Mouse (Mus musculus): ENCODE measurements around the gene Gm44579.

Gene Gm44579

DNA sequence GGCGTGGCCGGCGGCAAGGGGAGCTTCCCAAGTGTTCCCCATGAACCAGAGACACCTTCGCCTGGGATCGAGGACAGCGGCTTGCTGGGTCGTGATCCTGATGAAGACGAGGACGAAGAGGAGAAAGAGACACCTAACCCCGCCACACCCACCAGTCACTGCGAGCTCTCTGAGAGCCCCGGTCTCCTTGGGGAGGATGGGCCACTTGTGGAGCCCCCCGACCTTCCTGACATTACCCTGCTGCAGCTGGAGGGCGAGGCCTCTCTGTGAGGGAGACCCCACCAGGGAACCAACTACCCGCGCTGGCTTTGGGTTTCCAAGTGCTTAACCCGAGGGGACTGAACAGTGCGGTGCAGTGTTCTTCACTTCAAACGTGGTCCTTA, 52.2 kb downstream of the Gm44579 start:
- no peak for DNase-seq (ENCODE audit: low read depth, low spot score)

DNA sequence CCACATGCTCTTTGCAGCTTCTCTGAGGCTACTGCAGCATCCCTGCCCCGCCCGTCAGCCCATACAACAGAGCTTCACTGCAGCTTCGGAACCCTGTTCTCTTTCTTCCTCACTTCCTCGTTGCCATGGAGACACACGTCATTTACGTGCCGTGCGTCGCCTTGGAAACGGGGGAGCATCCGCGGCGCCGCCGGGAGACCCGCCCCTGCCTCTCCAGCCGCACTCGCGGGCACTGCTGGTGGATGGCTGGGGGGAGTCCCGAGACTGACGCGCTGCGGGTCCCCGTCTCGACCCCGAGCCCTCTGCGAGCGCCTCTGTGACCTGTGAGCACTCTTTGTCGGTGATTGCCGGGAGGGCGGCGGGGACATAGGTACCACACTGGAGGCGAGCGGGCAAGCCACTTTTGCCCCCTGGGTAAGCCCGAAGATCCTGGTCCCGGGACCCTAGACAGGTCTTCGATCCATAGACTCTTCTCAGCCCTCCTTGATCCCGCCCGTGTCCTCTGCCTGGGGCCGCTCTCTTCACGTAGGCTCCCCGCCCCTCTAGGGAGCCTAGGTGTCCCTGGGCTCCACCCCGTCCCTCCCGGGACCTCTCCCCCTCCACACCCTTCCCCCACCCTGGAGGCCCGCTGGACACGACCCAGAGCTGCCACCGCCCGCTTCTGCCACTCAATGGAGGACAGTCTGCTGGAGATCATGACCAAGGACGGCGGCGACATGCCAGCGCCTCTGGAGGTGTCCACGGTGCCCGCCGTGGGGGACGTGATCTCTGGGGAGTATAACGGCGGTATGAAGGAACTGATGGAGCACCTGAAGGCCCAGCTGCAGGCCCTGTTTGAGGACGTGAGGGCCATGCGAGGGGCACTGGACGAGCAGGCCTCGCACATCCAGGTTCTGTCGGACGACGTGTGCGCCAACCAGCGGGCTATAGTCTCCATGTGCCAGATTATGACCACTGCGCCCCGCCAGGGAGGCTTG, 52.8 kb downstream of the Gm44579 start:
- DNase-seq (ENCODE audit: low read depth, low spot score): peak; percentile 86

DNA sequence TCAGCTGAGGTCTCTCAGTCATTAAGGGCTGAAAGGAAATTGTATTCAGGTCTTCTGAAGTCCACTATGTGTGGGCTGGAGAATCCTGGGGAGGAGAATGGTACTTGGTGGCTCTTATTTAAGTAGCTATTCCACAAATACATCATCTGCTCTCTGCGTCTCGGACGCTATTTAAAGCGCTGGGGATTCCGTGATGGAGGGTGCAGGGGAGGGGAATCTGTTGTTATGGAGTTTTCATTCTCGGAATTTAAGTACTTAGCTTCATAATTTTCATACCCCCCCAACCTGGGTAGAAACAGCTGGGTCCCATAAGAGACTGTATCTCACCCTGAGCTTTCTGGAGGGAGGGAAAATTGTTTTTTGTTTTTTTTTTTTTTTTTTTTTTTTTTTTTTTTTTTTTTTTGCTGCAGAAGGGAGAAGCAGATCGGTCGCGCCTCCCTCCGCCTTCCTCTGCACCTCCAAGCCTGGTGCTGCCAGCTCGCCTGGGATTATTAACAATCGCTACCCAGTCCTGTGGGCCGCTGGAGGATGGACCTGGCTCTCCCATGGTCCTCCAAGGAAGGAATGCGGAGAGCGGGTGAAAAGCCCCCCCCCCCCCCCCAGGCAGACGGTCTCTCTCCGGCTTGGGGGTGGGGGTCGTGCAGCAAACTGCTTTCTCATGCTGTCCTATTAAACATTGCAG, 53.7 kb downstream of the Gm44579 start, which contains the start of gene Ccdc184:
Gene Ccdc184, plus strand, starts transcription at position 196 of the 682 bp plus-strand sequence.
- DNase-seq (ENCODE audit: low read depth, low spot score): no peak

DNA sequence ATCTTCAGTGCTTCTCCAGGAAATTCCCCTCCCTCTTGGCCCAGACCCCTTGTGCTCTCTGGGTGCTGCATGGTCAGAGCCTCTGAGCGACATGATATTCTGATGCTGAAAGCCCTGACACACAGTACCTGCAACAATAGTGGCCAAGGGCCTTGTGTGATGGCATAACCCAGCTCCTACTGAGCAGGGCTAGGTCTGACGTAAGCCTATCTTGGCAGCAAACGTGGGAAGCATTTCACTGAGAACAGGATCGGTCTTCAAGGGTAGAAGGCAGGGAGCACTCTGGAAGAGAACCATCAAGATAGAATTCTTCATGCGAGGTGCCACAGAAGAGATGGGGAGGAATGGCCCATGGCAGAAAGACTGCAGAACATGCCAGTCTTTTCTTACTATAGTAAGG, 55.3 kb downstream of the Gm44579 start, which contains the start of gene Asb8:
Gene Asb8, minus strand, starts transcription at position 101 of the 400 bp plus-strand sequence.
- DNase-seq (ENCODE audit: low read depth, low spot score): no peak

DNA sequence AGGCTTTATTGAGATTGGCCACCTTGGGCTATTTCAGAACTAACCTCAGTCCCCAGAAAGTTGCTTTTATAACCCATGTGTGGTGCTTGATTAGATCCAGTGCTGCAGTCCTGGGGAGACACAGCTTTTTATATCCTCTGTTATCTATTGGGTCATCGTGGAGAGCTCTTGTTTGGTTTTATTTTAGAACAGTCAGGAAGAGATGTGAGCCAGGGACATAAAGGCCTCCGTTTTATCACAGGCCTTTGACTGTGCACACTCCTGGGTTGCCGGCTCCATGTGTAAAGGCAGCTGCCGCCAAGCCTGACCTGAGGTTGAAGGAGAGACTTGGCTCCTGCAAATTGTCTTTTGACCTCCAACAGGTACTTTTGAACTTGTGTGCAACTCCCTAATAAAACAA, 58.2 kb downstream of the Gm44579 start:
- no peak for DNase-seq (ENCODE audit: low read depth, low spot score)

DNA sequence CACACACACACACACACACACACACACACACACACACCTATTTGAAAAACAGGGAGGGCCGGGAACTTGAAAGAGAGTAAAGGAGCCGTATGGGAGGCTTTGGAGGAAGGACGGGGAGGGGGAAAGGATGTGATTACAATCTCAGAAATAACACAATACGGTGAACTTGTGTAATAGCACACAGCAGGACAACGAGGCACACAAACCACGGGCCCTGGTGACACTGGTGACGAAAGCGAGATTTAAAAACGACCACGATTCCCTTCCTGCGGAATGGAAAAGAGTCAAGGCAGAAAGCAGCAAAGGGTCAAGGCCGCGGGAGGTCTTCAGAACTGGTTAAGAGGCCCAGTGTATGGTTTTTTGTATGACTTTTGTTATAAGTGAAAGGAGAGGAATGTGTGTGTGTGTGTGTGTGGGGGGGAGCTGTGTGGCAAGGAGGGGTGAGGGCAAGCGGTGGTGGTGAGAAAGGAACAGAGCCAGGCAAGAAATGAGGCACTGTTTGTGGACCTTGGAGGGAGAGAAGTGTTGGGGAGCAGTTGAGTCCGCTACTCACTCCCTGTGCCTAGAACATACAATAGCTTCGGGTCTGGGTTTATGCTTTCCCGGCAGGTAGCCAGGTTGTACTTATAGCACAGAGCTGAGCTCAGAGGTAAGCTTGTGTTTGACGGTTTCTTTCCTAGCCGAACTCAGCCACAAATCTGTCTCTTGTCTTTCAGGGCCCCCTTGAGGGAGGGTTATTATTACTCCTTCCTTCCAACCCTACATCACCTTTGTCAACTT, 59.6 kb downstream of the Gm44579 start:
- DNase-seq (ENCODE audit: low read depth, low spot score): no peak

DNA sequence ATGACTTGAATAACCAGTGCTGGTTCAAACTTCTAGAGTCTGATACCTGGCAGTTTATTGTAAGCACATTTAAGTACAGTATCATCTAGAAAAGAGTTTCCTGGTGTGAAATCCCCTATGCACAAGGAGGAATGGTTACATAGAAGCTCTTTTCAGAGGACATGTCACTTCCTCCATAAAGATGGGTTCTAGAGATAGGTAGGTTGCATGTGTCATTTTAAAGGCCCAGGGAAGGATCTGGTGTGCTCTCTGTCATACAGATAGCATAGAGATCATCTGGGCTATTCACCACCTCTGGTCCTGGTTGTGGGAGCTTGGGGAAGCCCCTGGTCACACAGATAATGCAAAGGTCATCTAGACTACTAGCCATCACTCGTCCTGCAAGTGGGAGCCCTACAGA, 63.5 kb downstream of the Gm44579 start:
- no peak for DNase-seq (ENCODE audit: low read depth, low spot score)

DNA sequence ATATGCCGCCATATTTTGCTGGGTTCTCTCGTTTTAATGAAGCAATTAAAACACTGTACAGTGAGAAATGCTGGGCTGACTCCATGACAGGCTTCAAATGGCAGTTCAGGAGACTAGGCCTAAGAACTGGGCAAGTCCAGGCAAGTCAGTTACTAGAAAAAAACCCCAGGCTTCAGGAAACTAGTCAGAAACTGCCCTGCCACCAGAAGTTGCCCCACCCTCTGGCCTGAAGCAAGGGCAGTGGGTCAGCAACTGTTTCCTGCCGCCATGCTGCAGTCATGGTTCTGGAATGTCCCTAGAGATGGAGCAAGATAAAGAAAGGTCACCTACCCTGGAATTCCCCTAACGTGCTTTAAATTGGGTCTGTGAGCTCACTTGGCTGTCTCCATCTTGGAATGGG, 64.8 kb downstream of the Gm44579 start:
- no peak for DNase-seq (ENCODE audit: low read depth, low spot score)

DNA sequence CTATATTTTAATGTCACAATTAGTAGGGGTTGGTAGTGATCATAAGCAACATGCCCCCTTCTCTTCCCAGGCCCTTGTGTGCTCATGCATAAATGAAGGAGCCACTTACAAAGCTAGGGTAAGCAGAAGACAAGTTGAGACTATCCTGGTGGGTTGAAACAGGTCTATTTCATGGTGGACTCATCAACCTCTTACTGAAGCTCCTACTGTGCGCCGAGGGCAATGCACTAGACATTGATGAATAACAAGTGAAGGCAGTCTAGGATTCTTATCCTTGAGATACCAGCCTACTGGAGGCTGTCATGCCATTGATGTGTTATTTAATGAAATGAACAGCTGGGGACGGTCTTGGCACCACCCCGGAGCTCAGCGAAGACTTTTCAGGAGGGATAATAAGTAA, 65.5 kb downstream of the Gm44579 start:
- DNase-seq (ENCODE audit: low read depth, low spot score): no peak

DNA sequence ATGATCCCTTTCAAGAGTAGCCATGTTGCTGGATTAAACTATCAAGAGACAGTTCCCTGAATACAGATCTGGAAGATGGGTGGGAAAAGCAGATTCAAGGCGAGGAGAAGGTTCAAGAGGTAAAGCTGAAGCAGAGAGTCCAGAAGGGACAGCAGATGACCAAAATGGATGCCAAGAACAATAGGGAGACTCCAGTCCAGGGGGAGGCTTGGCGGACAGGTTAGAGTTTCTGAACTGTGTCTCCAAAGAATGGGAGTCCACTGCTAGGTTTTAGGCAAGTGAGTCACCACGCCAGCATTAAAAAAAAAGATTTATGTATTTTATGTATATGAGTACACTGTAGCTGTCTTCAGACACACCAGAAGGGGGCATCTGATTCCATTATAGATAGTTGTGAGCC, 66.1 kb downstream of the Gm44579 start:
- DNase-seq (ENCODE audit: low read depth, low spot score): no peak

DNA sequence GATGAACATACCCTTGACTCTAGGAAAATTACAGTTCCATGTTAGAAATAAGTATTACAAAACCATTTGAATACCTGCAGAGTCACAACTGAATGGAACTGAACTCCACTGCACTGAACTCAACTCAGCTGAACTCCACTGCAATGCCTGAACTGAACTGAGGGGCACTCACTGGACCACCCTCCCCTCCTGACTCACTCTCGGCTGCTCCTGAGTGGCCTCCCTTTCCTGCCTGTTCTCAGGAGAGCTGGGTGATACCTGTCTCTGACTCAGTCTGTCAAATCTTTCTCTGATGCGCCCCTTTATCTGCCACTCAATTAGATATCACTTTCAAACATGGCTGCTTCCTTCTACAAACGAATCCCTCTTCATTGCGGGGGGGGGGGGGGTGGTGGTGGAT, 66.6 kb downstream of the Gm44579 start:
- DNase-seq (ENCODE audit: low read depth, low spot score): no peak

DNA sequence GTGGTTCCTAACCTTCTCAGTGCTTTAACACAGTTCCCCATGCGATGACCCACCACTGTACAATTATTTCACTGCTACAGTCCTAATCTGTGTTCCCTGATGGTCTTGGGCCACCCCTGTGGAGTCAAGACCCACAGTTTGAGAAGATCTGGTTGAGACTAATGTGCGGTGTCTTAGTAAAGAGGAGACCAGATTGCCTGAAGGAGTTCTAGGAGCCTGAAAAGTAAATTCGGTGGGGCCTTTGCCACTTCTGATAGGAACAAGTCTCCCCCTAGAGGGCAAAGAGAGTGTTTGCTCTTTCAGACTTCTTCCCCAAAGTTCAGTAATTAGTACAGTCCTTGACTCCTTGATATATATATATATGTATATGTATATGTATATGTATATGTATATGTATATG, 67.2 kb downstream of the Gm44579 start:
- no peak for DNase-seq (ENCODE audit: low read depth, low spot score)

DNA sequence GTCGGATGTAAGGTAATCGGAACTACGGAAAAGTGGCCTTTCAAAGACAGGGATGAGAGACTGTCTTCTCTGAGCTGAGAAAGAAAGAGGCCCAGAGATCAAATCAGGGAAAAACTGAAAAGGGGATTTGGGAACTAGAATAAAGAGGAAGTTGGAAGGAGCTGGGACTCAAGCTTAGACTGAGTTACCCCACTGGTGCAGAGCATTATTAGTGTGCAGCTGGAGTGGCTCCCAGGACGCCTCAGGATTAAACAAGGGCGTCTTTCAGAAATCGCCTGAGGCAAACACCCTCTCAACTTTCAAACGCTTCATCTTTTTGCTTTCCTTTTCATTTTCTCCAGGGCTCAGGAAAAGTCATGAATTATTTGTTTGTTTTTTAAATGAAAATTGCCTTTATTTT, 67.9 kb downstream of the Gm44579 start:
- DNase-seq (ENCODE audit: low read depth, low spot score): no peak

DNA sequence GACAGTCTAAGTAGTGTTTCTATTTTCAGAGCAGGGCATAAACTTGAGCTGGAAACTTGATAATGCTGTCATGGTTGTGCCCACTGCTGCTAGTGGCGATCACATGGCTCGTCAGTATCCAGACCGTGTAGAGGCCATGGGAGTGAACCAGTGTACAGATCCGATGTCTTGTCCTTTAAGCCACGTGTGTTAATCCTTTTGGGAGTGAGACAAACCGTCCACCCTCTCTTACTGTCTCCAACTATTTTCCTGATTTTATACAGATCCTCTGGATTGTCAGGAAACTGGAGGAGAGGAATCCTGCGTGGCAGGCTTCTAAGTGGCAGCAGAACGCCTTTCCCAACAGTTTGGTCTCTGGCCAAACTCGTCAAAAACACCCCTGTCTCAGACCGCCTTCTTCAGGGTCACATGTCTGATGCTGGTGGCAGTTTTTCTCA, 71.6 kb downstream of the Gm44579 start:
- DNase-seq (ENCODE audit: low read depth, low spot score): no peak

DNA sequence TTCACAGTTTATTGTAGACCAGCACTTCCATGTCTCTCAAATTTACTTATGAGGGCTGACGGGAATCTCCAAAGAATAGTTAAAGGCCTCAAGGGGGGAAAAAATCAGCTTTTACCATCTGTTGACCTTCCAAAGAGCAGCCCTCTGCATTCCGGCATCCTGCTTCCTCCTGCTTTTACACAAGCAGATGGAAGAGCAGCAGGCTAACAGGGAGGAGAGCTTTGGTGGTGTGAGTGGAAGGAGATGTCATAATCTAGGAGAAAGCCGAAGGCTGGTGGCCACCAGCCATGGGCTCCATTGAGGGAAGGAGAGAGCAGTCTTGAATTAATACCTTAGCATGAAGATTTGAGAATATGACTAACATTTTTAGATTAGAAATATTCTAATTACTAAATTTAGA, 72.4 kb downstream of the Gm44579 start:
- DNase-seq (ENCODE audit: low read depth, low spot score): no peak

DNA sequence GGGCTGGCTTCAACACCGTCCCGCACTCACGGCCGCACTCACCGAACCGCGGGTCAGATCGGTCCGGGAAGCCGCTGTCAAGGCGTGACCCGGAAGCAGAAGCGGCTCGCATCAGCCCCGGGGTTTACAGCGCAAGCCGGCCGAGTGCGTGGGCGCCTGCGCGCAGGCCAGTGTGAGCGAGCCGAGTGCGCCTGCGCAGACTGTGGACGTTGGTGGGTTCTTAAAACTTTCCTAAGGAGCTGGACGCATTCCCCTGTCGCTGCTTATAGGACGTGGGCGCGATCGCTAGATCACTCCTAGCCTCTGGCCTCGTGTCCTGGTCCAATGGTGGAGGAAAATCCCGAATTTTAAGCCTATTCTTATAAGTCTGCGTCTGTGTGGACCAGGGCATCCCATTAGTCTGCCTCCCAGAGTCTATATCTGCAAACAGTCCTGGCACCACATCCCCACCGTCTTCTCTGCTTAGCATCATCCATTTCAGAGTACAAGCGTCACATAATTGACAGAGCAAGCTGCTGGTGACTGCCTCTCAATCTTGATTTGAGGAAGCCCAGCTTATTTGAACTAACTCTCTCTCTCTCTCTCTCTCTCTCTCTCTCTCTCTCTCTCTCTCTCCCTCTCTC, 75.1 kb downstream of the Gm44579 start:
- DNase-seq (ENCODE audit: low read depth, low spot score): peak; percentile 91

DNA sequence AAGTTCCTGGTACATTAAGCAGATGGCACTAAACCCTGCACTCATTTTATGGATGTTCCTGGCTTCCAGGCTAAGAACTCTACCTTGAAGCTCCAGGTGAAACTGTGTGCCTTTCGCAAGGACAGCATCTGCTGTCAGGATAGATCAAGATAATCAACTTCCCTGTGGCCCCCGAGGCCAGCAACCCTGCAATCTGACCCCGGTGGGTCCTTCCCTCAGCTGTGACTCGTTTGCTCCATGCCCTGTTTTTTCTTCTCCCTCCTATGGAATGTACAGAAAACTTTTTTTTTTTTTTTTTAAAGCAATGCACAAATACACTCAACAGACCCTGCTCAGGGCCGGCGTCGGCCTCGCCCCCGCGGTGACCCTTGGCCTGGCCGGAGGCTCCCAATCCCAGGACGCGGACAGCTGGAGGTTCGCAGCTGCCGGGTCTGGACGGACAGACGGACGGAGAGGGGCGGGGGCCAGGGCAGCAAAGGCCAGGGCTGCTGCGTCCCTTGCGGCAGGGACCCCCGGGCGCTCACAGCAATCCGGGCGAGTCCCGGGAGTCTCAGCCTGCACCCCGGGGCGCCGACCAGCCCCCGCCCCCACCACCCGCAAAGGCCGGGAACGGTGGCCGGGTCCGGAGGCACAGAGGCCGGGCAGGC, 75.8 kb downstream of the Gm44579 start:
- DNase-seq (ENCODE audit: low read depth, low spot score): no peak

DNA sequence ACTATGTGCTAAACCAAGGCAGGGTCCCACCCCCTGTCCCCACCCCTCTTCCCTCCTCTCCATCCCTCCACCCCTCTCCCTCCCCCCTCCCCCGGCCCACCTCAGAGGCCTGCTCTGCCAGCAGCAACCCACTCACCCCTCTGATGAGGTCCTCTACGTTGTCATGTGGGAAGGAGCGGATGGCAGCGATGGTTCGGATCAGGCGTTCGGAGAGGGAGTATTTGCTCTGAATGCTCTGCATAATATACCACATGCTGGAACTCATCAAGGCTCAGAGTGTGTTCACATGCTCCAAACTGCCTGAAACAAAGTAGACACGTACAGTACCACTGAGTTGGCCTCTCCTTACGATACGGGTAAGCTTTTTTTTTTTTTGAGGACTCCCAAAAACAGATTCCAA, 78.3 kb downstream of the Gm44579 start:
- DNase-seq (ENCODE audit: low read depth, low spot score): no peak

DNA sequence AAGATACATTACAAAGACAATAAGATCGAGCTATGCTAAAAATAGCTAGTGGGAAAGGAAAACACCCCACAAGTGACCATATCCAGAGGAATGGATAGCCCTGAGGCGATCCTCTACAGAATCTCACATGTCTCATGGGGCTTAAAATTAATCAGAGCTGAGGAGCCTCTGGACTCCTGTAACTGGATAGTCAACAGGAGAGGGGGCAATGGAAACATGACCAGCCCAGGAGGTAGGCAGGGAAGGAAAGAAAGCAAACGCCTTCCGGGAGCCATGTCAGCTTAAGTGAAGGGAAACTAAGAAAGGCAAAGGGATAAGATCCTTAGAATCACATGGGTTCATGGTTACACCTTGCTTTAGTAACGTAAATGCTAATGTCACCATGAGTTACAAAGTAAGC, 80.0 kb downstream of the Gm44579 start:
- DNase-seq (ENCODE audit: low read depth, low spot score): no peak

DNA sequence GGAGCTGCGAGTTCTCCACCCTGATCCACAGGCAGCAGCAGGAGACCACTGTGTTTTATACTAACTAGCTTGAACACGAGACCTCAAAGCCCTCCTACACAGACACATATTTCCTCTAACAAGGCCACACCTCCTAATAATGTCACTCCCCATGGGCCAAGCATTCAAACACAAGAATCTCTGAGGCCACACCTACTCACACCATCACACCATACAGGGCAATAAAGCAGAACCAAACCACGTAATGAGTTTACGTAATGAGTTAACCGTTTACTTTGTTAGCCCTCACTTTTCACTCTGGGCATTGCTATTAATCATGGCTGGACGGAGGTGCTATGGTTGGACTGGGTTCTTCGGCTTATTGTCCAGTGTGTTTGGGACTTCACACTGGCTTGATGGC, 81.0 kb downstream of the Gm44579 start:
- no peak for DNase-seq (ENCODE audit: low read depth, low spot score)

DNA sequence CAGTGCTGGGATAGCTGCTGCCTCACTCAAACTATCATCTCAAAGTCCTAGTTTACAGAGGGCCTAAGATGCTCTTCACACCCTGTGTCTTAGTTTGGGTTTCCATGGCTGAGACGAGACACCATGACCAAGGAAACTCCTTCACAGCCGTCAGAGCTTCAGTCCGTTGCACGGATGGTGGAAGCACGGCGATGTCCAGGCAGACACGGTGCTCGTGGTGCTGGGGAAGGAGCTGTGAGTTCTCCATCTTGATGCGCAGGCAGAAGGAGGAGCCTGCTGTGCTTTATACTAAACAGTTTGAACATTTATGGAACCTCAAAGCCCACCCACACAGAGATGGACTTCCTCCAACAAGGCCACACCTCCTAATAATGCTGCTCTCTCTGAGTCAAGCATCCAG, 83.9 kb downstream of the Gm44579 start:
- no peak for DNase-seq (ENCODE audit: low read depth, low spot score)
